Mouse (Mus musculus) liver, embryonic 12.5 days (tissue): ENCODE results near the gene Tbc1d8. TPM values are rescaled to one million over a fixed set of nuclear protein-coding genes. Genes with fewer than 3 reads are reported as not detected.

Experiments
- polyA plus RNA-seq: library from polyadenylated mRNA; unstranded; fragments of >200 nt; fragmentation: Nextera tagmentation; extraction: Ambion mirVana; gene quantifications from 2 replicates; pipeline ENCODE4 v1.2.1, GENCODE M21; 2016

The Tbc1d8 gene
- polyA plus RNA-seq, 1 experiment from 2014 or later = 5.0 TPM

Other genes starting within 250 kb of the Tbc1d8 start
- gene Rpl31, start 110.9 kb downstream of the Tbc1d8 start, polyA plus RNA-seq = 511 and 538 TPM in 2 replicates
- gene Cnot11, start 56.2 kb upstream of the Tbc1d8 start, polyA plus RNA-seq = 17.2 and 20.0 TPM in 2 replicates
- gene Rnf149, start 98.7 kb upstream of the Tbc1d8 start, polyA plus RNA-seq = 25.6 and 27.3 TPM in 2 replicates
- not detected in 2 replicates for gene Creg2, start 172.7 kb upstream of the Tbc1d8 start, polyA plus RNA-seq
- 0.12 TPM in 2 replicates for gene Rfx8, start 242.2 kb upstream of the Tbc1d8 start, polyA plus RNA-seq